Mouse (Mus musculus) erythroblast, embryonic 14.5 days (primary cell): ENCODE data around the gene Rai14. TPM values are rescaled to one million over a fixed set of nuclear protein-coding genes. Genes with fewer than 3 reads are reported as not detected.

Experiments used
- H3K27me3 ChIP-seq: 2 replicates; pipeline ENCODE4 v1.6.1; 2012; ENCODE audit warnings: inconsistent platforms; ENCODE audit not compliant: control insufficient read depth
- H3K36me3 ChIP-seq: 2 replicates; pipeline ENCODE4 v1.6.1; 2012; ENCODE audit warnings: mild to moderate bottlenecking, inconsistent platforms; ENCODE audit not compliant: control insufficient read depth
- H3K4me1 ChIP-seq: 2 replicates; pipeline ENCODE4 v1.6.1; 2012; ENCODE audit warnings: inconsistent platforms; ENCODE audit not compliant: control insufficient read depth
- H3K4me3 ChIP-seq: replicated peaks from 2 replicates; pipeline ENCODE3; 2012; ENCODE audit warnings: moderate library complexity, mild to moderate bottlenecking, inconsistent platforms
- H3K9me3 ChIP-seq: 2 replicates; pipeline ENCODE4 v1.6.1; 2012; ENCODE audit warnings: low read length, inconsistent platforms, mixed read lengths; ENCODE audit not compliant: control insufficient read depth
- GATA1 ChIP-seq: IDR thresholded peaks from 2 replicates; pipeline ENCODE4 v1.6.1; 2012; ENCODE audit warnings: low read length, inconsistent platforms, mixed read lengths
- TAL1 ChIP-seq: IDR thresholded peaks from 3 replicates; pipeline ENCODE4 v1.6.1; 2012; ENCODE audit warnings: low read length, inconsistent platforms, mixed read lengths
- polyA plus RNA-seq: library from polyadenylated mRNA; stranded (reverse); fragments of >175 nt; gene quantifications from 2 replicates; pipeline ENCODE4 v1.2.3, GENCODE M21; 2012

Rai14 gene
- polyA plus RNA-seq, 1 experiment, result not detected

DNA sequence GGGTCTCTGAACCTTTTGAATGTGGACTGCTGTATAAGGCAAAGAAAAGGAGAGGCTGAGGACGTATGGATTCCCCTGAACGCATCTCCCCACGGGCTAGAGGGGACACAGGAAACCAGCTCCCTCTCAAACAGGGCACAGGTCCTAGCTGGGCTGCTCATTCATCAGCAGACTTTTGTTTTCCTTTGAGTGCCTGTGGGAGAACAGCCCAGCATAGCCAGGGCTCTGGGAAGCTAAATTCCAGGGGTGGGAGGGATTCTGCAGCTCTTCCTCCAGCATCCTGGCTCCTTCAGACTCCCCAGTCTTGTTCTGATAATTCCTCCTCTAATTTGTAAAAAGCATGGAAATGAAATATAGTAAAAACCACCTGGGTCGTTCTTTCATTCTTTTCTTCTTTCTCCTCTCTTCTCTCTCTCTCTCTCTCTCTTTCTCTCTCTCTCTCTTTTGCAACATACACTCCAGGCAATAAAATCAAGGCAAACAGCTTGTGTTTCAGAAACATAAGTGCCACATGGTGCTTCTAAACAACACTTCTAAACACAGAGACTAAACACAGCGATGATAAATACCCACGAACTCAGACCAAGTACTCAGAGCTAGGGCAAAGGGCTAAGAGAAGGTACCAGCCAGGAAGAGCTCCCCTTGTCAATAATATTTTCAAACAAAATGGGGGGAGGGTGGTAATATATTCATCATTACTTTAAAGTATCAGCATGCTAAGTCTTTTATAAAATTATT is 65.9 kb downstream of the Rai14 start:
- H3K27me3 ChIP-seq, result no peaks in the 10 kb centered on the region

DNA sequence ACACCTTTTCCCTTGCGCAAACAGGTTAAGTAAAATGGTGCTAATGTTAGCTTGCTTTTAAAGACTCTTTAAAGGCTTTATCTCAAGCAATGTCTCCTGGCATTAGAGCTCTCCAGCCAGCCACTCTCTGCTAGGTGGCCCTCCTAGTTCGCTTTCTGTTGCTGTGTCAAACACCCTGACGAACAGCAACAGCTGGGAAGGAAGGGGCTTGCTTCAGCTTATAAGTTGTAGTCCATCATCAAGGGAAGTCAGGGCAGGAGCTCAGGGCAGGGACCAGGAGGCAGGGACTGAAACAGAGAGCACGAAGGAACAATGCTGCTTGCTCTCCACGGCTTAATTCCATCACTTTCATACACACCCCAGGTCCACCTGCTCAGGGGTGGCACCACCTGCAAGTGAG is 68.1 kb downstream of the Rai14 start:
- Histone ChIP-seq H3K4me1 (no peaks in the 10 kb centered on the region), H3K27me3 (no peaks in the 10 kb centered on the region), H3K36me3 (no peaks in the 10 kb centered on the region), H3K9me3 (no peaks in the 10 kb centered on the region), H3K4me3 (no peak overlapping the region)
- TF ChIP-seq TAL1, result no peak
- no peak for TF ChIP-seq GATA1

More for the DNA sequence above, 65.9 kb downstream of the Rai14 start:
- H3K4me1 ChIP-seq, result no peaks in the 10 kb centered on the region
- H3K9me3 ChIP-seq, result no peaks in the 10 kb centered on the region
- TF ChIP-seq TAL1 (no peak), GATA1 (no peak)
- H3K4me3 ChIP-seq, result no peak overlapping the region
- H3K36me3 ChIP-seq, result no peaks in the 10 kb centered on the region

DNA sequence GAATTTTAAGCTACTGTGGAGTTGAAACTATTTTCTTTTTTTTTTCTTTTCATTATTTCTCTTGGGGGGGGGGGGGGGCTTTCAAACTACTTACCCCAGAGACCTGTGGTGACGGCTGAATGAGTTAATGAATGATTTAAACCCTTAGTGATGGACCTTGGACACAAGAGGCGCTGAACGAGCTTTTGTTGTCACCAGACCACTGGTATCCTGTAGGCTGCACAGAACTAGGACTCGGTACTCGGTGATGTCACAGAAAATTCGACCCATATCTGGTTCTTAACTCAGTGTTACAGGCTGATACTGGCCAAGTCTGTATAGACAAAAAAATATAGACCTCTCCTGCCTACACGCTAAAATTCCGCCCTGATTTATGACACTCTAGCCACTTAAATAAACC is 69.3 kb downstream of the Rai14 start:
- Histone ChIP-seq H3K4me1 (no peaks in the 10 kb centered on the region), H3K36me3 (no peaks in the 10 kb centered on the region), H3K27me3 (no peaks in the 10 kb centered on the region), H3K4me3 (no peak overlapping the region), H3K9me3 (no peaks in the 10 kb centered on the region)
- TF ChIP-seq TAL1 (no peak), GATA1 (no peak)

DNA sequence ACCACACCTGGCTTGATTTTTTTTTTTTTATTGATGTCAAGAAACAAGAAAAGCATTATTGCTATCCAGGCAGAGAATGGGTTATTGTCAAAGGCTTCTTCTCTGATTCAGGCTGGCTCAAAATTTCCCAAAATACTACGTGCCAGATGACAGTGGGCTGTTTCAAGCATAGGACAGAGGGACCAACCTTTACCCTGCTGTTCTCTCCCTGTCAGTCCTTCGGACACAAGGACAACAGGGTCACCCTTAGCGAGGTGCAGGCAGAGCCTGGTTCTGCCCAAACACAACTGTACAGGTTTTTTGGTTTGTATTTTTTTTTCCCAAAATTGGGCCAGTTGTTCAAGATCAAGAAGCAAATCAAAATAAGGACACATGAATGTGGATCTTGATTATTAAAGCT is 70.6 kb downstream of the Rai14 start:
- Histone ChIP-seq H3K4me1 (no peaks in the 10 kb centered on the region), H3K36me3 (no peaks in the 10 kb centered on the region), H3K4me3 (no peak overlapping the region), H3K27me3 (no peaks in the 10 kb centered on the region), H3K9me3 (no peaks in the 10 kb centered on the region)
- TF ChIP-seq TAL1 (no peak), GATA1 (no peak)

DNA sequence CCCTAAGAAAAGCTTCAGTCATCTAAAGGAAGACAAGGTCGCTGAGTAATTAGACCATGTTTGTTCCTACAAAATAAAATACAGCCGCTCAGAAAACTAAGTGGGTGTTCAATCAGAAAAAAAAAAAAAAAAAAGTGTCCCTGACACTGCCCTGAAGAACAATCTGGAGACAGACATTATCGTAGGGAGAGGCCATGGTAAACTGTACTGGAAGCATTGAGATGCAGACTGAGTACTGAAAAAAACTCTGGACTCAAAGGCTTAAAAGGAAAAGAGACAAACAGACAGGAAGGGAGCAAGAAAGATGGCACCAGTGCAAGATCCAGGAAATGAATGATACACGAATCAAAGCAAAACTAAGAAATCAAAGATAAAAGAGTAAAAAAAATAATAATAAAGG is 71.2 kb downstream of the Rai14 start:
- Histone ChIP-seq H3K9me3 (no peaks in the 10 kb centered on the region), H3K36me3 (no peaks in the 10 kb centered on the region), H3K4me1 (no peaks in the 10 kb centered on the region), H3K27me3 (no peaks in the 10 kb centered on the region), H3K4me3 (no peak overlapping the region)
- TF ChIP-seq TAL1 (no peak), GATA1 (no peak)

DNA sequence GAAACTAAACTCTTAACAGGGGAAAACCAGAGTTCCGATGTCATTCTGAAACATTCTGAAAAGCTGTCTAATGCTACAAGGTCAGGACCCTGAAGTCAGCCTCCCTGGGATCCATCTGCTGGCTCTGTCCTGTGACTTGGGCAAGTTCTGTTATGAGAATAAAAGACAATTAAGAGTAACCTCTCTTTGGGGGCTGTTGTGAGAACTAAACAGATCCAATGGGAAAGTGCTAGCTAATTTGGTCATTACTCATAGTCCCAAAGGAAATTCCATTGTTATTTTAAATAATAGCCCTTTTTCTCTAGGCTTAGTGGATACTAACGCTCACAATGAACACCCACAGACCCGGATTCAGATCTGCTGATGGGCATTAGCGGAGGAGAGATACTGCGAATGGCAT is 72.0 kb downstream of the Rai14 start:
- Histone ChIP-seq H3K36me3 (no peaks in the 10 kb centered on the region), H3K4me1 (no peaks in the 10 kb centered on the region), H3K9me3 (no peaks in the 10 kb centered on the region), H3K4me3 (no peak overlapping the region), H3K27me3 (no peaks in the 10 kb centered on the region)
- TF ChIP-seq TAL1 (no peak), GATA1 (no peak)

DNA sequence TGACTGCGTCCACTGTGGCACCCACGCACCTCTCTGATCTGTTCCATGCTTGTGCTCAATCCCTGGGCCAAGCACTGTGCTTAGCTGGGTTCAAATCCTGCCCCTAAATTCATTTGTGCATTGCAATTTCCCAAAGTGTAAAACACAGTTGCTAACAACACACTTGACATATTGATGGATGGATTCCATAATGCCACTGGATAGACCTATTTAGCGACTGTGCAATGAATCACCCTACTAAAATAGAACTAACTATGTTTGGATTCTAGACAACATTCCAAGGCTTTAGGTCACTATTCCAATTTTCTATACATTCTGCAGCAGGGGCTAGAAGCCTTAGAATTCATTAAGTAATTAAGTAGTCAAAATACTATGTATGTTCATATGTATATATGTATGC is 73.7 kb downstream of the Rai14 start:
- no peaks in the 10 kb centered on the region for H3K27me3 ChIP-seq
- TF ChIP-seq TAL1, result no peak
- no peak for TF ChIP-seq GATA1
- H3K36me3 ChIP-seq, result no peaks in the 10 kb centered on the region

DNA sequence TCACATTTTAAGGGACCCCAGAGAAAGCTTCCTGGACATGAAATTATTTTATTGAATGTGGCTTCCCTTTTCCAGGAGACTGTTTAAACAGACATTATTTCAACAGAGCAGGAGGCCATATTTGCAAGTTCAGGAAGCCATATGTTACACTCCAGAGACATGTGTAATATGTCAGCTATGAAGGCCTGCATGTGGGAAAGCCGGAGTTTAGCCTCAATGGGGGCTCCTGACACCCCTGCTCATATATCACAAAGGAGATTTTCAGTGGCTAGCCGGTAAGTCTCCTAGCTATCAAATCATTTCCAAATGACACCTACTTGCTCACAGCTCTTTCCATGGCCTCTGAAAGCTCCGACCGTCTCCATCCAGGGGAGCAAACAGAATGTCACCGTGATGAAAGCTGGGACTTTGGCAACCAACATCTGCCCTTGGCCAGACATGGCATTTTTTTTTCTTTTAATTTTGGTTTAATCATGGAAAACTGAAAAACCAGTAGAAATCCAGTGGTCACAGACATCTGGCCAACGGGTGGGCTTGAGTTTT is 77.1 kb downstream of the Rai14 start:
- H3K27me3 ChIP-seq, result no peaks in the 10 kb centered on the region
- TF ChIP-seq GATA1 (no peak), TAL1 (no peak)
- H3K9me3 ChIP-seq, result no peaks in the 10 kb centered on the region
- H3K4me3 ChIP-seq, result no peak overlapping the region
- no peaks in the 10 kb centered on the region for H3K36me3 ChIP-seq
- no peaks in the 10 kb centered on the region for H3K4me1 ChIP-seq

More for the DNA sequence above, 73.7 kb downstream of the Rai14 start:
- Histone ChIP-seq H3K9me3 (no peaks in the 10 kb centered on the region), H3K4me3 (no peak overlapping the region), H3K4me1 (no peaks in the 10 kb centered on the region)

DNA sequence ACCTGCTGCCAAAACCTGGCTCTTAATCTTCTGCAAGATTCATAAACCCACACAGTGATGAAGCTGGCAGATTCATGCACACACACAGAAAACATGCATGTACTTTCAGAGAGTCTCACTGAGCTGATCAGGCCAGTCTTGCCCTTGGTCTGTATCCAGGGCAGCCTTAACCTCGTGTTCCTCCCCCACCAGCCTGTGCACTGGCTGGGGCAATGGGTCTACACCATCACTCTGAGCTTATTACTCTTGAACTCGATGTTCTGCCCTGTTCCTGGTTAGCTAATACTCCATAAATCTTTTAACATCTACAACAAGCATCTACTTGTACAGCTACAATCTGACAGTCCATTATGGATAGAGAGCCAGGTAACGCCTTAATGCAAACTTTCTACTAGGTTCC is 77.6 kb downstream of the Rai14 start:
- H3K4me1 ChIP-seq, result no peaks in the 10 kb centered on the region
- TF ChIP-seq GATA1 (no peak), TAL1 (no peak)
- H3K9me3 ChIP-seq, result no peaks in the 10 kb centered on the region
- H3K27me3 ChIP-seq, result no peaks in the 10 kb centered on the region
- H3K36me3 ChIP-seq, result no peaks in the 10 kb centered on the region; the same call in 1 of the 2 replicates
- no peak overlapping the region for H3K4me3 ChIP-seq

DNA sequence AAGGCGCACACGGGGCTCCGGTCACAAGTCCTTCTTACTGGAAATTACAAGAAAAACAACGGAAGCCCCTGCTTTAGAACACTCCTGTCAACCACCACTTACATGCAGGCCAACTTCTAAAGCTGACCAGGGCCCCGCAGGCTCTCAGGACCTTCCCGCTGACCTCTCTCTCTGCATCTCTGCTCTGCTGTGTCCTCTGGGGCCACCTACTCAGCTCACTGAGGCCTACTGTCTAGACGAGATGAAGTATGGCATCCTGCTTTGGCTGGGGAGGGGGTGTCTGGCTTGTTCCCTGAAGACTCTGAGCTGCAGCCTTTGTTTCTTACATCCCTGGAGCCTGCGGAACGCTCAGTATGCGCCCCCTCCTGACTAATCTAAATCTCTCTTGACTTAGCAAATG is 79.3 kb downstream of the Rai14 start:
- Histone ChIP-seq H3K27me3 (no peaks in the 10 kb centered on the region), H3K4me1 (no peaks in the 10 kb centered on the region), H3K36me3 (no peaks in the 10 kb centered on the region; the same call in 1 of the 2 replicates), H3K4me3 (no peak overlapping the region), H3K9me3 (no peaks in the 10 kb centered on the region)
- no peak for TF ChIP-seq TAL1
- no peak for TF ChIP-seq GATA1
